Mouse (Mus musculus) fat pad, adult 2 months (tissue): ENCODE measurements around the gene Gm17409.

Source experiments
- DNase-seq: peaks from one replicate; pipeline ENCODE4 v3.0.0-alpha.2; 2011; ENCODE audit warnings: low read depth, low spot score; ENCODE audit errors: extremely low read depth

The Gm17409 gene

GRCm38 (mm10) chr2:58484284-58484965, 14.5 kb downstream of the Gm17409 start:
- DNase-seq: no peak

- DNase-seq: peak; percentile 86
These were observed 15.2 kb downstream of the Gm17409 start for GRCm38 (mm10) chr2:58485152-58485551.

- DNase-seq: no peak
These were observed 15.8 kb downstream of the Gm17409 start for GRCm38 (mm10) chr2:58485683-58486082.

- DNase-seq: peak; percentile 79
These were observed 16.7 kb downstream of the Gm17409 start for GRCm38 (mm10) chr2:58486441-58487278.

- no peak for DNase-seq
These were observed 17.3 kb downstream of the Gm17409 start for GRCm38 (mm10) chr2:58487279-58487560.

GRCm38 (mm10) chr2:58488404-58488803, 18.5 kb downstream of the Gm17409 start:
- DNase-seq: no peak

GRCm38 (mm10) chr2:58489275-58489674, 19.4 kb downstream of the Gm17409 start:
- no peak for DNase-seq

GRCm38 (mm10) chr2:58493685-58494635, 24.0 kb downstream of the Gm17409 start:
- DNase-seq: no peak

GRCm38 (mm10) chr2:58495271-58495670, 25.4 kb downstream of the Gm17409 start:
- DNase-seq: no peak

GRCm38 (mm10) chr2:58496647-58497410, 26.9 kb downstream of the Gm17409 start:
- no peak for DNase-seq

- DNase-seq: no peak
These were observed 35.6 kb downstream of the Gm17409 start for GRCm38 (mm10) chr2:58505306-58506090.

- DNase-seq: no peak
These were observed 40.3 kb downstream of the Gm17409 start for GRCm38 (mm10) chr2:58510192-58510591.

- DNase-seq: peak; percentile 16
These were observed 43.3 kb downstream of the Gm17409 start for GRCm38 (mm10) chr2:58513212-58513611.

- no peak for DNase-seq
These were observed 44.6 kb downstream of the Gm17409 start for GRCm38 (mm10) chr2:58514489-58514888.

GRCm38 (mm10) chr2:58516000-58516399, 46.1 kb downstream of the Gm17409 start:
- DNase-seq: no peak

GRCm38 (mm10) chr2:58516920-58517319, 47.0 kb downstream of the Gm17409 start:
- DNase-seq: no peak

GRCm38 (mm10) chr2:58518517-58518916, 48.6 kb downstream of the Gm17409 start:
- no peak for DNase-seq
